Mouse (Mus musculus): ENCODE results near the gene Kcna6. TPM values are rescaled to one million over a fixed set of nuclear protein-coding genes. Genes with fewer than 3 reads are reported as not detected.

Kcna6 gene
- 0.05 TPM in 1 of 2 replicates, not detected in the other for polyA plus RNA-seq (2012; ENCODE audit: low replicate concordance)

GRCm38 (mm10) chr6:126740211-126741142 is at the start of gene Kcna6:
Gene Kcna6 (minus strand): TSS chr6:126740674.

Other genes starting within 250 kb of the Kcna6 start
- not detected in 2 replicates for gene Kcna5, start 205.3 kb downstream of the Kcna6 start, polyA plus RNA-seq (2012; ENCODE audit: low replicate concordance)
- gene Kcna1, start 94.3 kb downstream of the Kcna6 start, polyA plus RNA-seq (2012; ENCODE audit: low replicate concordance): not detected in 2 replicates
- gene Ndufa9, start 108.5 kb upstream of the Kcna6 start, polyA plus RNA-seq (2012; ENCODE audit: low replicate concordance): 2.4 and 4.1 TPM in 2 replicates
- gene Akap3, start 112.4 kb upstream of the Kcna6 start, polyA plus RNA-seq (2012; ENCODE audit: low replicate concordance): not detected in 2 replicates
- 0.26 and 0.34 TPM in 2 replicates for gene Dyrk4, start 181.2 kb upstream of the Kcna6 start, polyA plus RNA-seq (2012; ENCODE audit: low replicate concordance)
- gene Rad51ap1, start 198.9 kb upstream of the Kcna6 start, polyA plus RNA-seq (2012; ENCODE audit: low replicate concordance): 0.38 and 6.8 TPM in 2 replicates
- 4.9 and 5.0 TPM in 2 replicates for gene D6Wsu163e, start 199.3 kb upstream of the Kcna6 start, polyA plus RNA-seq (2012; ENCODE audit: low replicate concordance)

Data from hematopoietic multipotent progenitor cell, adult 10-12 weeks (in vitro differentiated cells).